Mouse (Mus musculus): ENCODE data around the gene Heca. TPM values are rescaled to one million over a fixed set of nuclear protein-coding genes. Genes with fewer than 3 reads are reported as not detected.

The Heca gene
- polyA plus RNA-seq, 1 experiment from 2014 or later: 4.7 TPM

- Histone ChIP-seq H3K4me3 (ENCODE audit: low read depth, low read length) (no peak overlapping the region), H3K9me3 (replicated peaks; ENCODE audit: control insufficient read depth, low read length) (no peaks in the 10 kb centered on the region), H3K4me1 (ENCODE audit: control insufficient read depth, insufficient read depth, low read length) (no peaks in the 10 kb centered on the region), H3K36me3 (replicated peaks; ENCODE audit: control insufficient read depth, insufficient read depth, low read depth, low read length) (no peaks in the 10 kb centered on the region), H3K27ac (replicated peaks; ENCODE audit: low read depth, low read length) (no peak overlapping the region), H3K4me2 (ENCODE audit: low read depth, low read length) (no peak overlapping the region), H3K27me3 (ENCODE audit: control insufficient read depth, insufficient read depth, low read length) (no peaks in the 10 kb centered on the region), H3K9ac (replicated peaks; ENCODE audit: low read length) (no peak overlapping the region)
- 17% methylated on average over 8 of the region's 8 CpGs for WGBS
- peak; percentile 72 for ATAC-seq (replicated peaks; ENCODE audit: insufficient number of reproducible peaks, low FRiP score, low TSS enrichment, low read depth)
- no peak for DNase-seq (ENCODE audit: low spot score)
Observed at GRCm38 (mm10) chr10:17878002-17878919, 69.6 kb downstream of the Heca start.

DNA sequence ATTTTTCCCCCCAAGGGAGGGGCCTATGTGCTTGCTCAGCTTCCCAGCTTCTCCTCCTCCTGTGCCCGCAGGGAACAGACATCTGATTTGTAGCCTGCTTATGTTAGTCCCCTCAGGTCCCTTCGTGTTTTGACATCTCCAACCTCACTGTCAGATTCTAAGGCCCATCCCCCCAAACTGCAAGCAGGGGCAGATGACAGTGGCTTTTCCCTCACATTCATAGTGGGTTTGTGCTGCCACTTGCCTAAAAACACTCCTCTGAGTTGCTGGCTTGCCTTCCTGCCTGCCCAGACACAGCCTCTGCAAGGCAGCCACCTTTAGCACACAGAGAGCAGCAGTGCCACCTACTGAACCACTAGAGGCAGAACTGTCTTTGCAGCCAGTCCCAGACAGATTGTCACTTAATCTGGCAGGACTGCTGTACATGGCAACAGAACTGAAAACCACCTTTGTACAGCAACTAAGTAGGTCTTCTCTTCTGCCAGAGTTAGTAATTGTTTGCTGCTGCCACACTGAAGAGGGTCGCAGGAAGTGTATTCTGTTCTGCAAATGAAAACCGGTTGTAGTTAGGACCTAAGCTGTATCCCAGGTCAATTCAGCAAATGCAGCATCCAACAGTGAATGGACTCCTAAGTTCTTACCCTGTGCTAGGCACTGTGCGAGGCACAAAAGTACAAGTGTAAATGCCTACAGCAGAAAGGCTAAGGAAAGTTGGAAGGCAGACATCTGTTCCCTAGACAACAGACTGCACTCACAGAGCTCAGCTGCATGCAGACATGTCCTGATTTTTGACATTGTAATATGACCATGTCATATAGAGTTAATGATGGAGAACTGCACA is 77.8 kb downstream of the Heca start:
- H3K27ac ChIP-seq (replicated peaks; ENCODE audit: low read depth, low read length): no peak overlapping the region
- WGBS: 20% methylated on average over 5 of the region's 5 CpGs
- H3K4me3 ChIP-seq (ENCODE audit: low read depth, low read length): no peak overlapping the region
- no peaks in the 10 kb centered on the region for H3K36me3 ChIP-seq (replicated peaks; ENCODE audit: control insufficient read depth, insufficient read depth, low read depth, low read length)
- peak; percentile 78 for DNase-seq (ENCODE audit: low spot score)
- H3K4me1 ChIP-seq (ENCODE audit: control insufficient read depth, insufficient read depth, low read length): no peaks in the 10 kb centered on the region
- H3K9ac ChIP-seq (replicated peaks; ENCODE audit: low read length): no peak overlapping the region
- H3K27me3 ChIP-seq (ENCODE audit: control insufficient read depth, insufficient read depth, low read length): no peaks in the 10 kb centered on the region
- no peak overlapping the region for H3K4me2 ChIP-seq (ENCODE audit: low read depth, low read length)
- H3K9me3 ChIP-seq (replicated peaks; ENCODE audit: control insufficient read depth, low read length): no peaks in the 10 kb centered on the region
- peak; percentile 93 for ATAC-seq (replicated peaks; ENCODE audit: insufficient number of reproducible peaks, low FRiP score, low TSS enrichment, low read depth)

GRCm38 (mm10) chr10:17860701-17861480 is 87.0 kb downstream of the Heca start:
- WGBS: 84% methylated on average over 6 of the region's 6 CpGs
- H3K4me1 ChIP-seq (ENCODE audit: control insufficient read depth, insufficient read depth, low read length): no peaks in the 10 kb centered on the region
- no peak for DNase-seq (ENCODE audit: low spot score)
- no peak overlapping the region for H3K9ac ChIP-seq (replicated peaks; ENCODE audit: low read length)
- H3K27ac ChIP-seq (replicated peaks; ENCODE audit: low read depth, low read length): no peak overlapping the region
- H3K36me3 ChIP-seq (replicated peaks; ENCODE audit: control insufficient read depth, insufficient read depth, low read depth, low read length): no peaks in the 10 kb centered on the region
- no peak overlapping the region for H3K4me2 ChIP-seq (ENCODE audit: low read depth, low read length)
- H3K27me3 ChIP-seq (ENCODE audit: control insufficient read depth, insufficient read depth, low read length): no peaks in the 10 kb centered on the region
- no peak for ATAC-seq (replicated peaks; ENCODE audit: insufficient number of reproducible peaks, low FRiP score, low TSS enrichment, low read depth)
- H3K4me3 ChIP-seq (ENCODE audit: low read depth, low read length): no peak overlapping the region
- no peaks in the 10 kb centered on the region for H3K9me3 ChIP-seq (replicated peaks; ENCODE audit: control insufficient read depth, low read length)

GRCm38 (mm10) chr10:17857647-17858261 is 90.1 kb downstream of the Heca start:
- 83% methylated on average over 9 of the region's 9 CpGs for WGBS
- H3K9me3 ChIP-seq (replicated peaks; ENCODE audit: control insufficient read depth, low read length): no peaks in the 10 kb centered on the region
- no peaks in the 10 kb centered on the region for H3K36me3 ChIP-seq (replicated peaks; ENCODE audit: control insufficient read depth, insufficient read depth, low read depth, low read length)
- H3K9ac ChIP-seq (replicated peaks; ENCODE audit: low read length): no peak overlapping the region
- no peaks in the 10 kb centered on the region for H3K27me3 ChIP-seq (ENCODE audit: control insufficient read depth, insufficient read depth, low read length)
- DNase-seq (ENCODE audit: low spot score): no peak
- H3K4me3 ChIP-seq (ENCODE audit: low read depth, low read length): no peak overlapping the region
- H3K4me1 ChIP-seq (ENCODE audit: control insufficient read depth, insufficient read depth, low read length): no peaks in the 10 kb centered on the region
- no peak overlapping the region for H3K27ac ChIP-seq (replicated peaks; ENCODE audit: low read depth, low read length)
- no peak overlapping the region for H3K4me2 ChIP-seq (ENCODE audit: low read depth, low read length)
- ATAC-seq (replicated peaks; ENCODE audit: insufficient number of reproducible peaks, low FRiP score, low TSS enrichment, low read depth): no peak

DNA sequence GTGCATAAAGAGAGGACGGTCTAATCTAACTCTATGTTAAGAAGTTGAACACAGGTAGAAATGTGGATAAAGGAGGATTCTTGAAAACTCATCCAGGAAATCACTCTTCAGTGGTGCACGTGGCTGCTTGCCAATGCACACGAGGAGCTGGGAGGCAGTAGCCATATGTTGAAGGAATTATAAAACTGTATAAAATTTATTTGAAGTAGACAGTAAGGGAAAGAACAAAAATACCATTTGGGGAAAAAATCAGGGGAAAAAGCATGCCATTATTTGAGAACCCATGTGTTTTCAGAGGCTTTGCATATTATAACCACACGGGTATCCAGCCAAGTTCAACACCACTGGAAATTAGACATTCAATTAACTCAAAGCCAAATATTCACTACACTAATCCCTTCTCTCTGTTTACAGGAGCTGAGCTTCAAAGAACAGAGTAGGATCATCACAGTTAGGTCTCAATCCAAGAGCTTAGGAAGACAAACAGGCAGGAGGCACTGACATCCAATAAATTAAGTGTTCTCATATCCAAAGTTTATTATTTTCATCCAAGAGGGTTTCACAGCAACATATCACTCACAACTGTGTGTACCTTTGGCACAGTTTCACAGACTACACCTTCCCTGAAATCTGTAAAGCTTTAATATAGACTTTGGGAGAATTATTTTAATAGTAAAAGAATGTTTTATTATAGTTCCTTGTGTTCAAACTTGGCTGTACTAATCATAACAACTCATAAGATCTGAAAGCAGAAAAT is 102.9 kb downstream of the Heca start:
- Histone ChIP-seq H3K9me3 (replicated peaks; ENCODE audit: control insufficient read depth, low read length) (no peaks in the 10 kb centered on the region), H3K4me1 (ENCODE audit: control insufficient read depth, insufficient read depth, low read length) (no peaks in the 10 kb centered on the region), H3K27me3 (ENCODE audit: control insufficient read depth, insufficient read depth, low read length) (no peaks in the 10 kb centered on the region), H3K4me2 (ENCODE audit: low read depth, low read length) (no peak overlapping the region), H3K9ac (replicated peaks; ENCODE audit: low read length) (no peak overlapping the region), H3K36me3 (replicated peaks; ENCODE audit: control insufficient read depth, insufficient read depth, low read depth, low read length) (no peaks in the 10 kb centered on the region), H3K27ac (replicated peaks; ENCODE audit: low read depth, low read length) (no peak overlapping the region), H3K4me3 (ENCODE audit: low read depth, low read length) (no peak overlapping the region)
- WGBS: 79% methylated on average over 4 of the region's 4 CpGs
- no peak for ATAC-seq (replicated peaks; ENCODE audit: insufficient number of reproducible peaks, low FRiP score, low TSS enrichment, low read depth)
- no peak for DNase-seq (ENCODE audit: low spot score)

DNA sequence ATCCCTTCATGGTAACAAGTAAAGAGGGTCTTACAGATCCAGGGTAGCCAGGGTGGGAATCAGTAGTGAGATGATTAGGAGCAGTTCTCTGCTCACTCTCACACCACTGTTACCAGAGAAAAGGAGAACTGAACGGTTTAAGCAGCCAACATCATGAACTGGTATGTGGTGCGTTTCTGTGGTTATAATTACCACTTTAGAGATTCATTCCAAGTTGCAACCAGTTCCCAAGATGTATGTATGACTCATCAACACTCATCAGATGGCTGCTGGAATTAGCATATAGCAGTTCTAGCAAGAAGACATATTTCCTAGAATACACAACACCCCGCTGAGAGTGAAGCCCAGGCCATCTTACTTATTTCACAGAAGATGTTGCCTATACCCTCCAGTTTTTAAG is 105.8 kb downstream of the Heca start:
- no peak overlapping the region for H3K27ac ChIP-seq (replicated peaks; ENCODE audit: low read depth, low read length)
- no peaks in the 10 kb centered on the region for H3K27me3 ChIP-seq (ENCODE audit: control insufficient read depth, insufficient read depth, low read length)
- no peak overlapping the region for H3K4me3 ChIP-seq (ENCODE audit: low read depth, low read length)
- H3K9me3 ChIP-seq (replicated peaks; ENCODE audit: control insufficient read depth, low read length): no peaks in the 10 kb centered on the region
- no peaks in the 10 kb centered on the region for H3K36me3 ChIP-seq (replicated peaks; ENCODE audit: control insufficient read depth, insufficient read depth, low read depth, low read length)
- ATAC-seq (replicated peaks; ENCODE audit: insufficient number of reproducible peaks, low FRiP score, low TSS enrichment, low read depth) (no peak), DNase-seq (ENCODE audit: low spot score) (no peak)
- no peak overlapping the region for H3K9ac ChIP-seq (replicated peaks; ENCODE audit: low read length)
- H3K4me1 ChIP-seq (ENCODE audit: control insufficient read depth, insufficient read depth, low read length): no peaks in the 10 kb centered on the region
- no peak overlapping the region for H3K4me2 ChIP-seq (ENCODE audit: low read depth, low read length)
- WGBS: 88% methylated on average over 3 of the region's 3 CpGs

DNA sequence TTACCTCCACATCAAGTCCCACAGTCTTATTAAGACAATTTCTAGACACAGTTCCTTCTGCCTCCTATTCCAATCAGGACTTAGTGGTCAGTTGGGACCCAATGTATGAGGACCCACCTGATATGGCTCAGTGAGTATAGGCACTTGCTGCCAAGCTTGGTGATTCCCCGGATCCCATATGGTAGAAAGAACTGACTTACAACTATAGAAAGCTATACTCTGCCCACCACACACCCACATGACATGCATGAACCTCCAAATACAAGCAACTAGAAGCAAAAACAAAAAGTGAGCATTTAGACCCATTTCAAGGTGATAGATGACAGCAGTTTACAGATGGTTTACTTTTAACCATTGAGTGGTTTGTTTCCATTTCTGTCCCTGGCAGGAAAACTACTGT is 111.6 kb downstream of the Heca start:
- Histone ChIP-seq H3K4me1 (ENCODE audit: control insufficient read depth, insufficient read depth, low read length) (no peaks in the 10 kb centered on the region), H3K9me3 (replicated peaks; ENCODE audit: control insufficient read depth, low read length) (no peaks in the 10 kb centered on the region), H3K9ac (replicated peaks; ENCODE audit: low read length) (no peak overlapping the region), H3K27me3 (ENCODE audit: control insufficient read depth, insufficient read depth, low read length) (no peaks in the 10 kb centered on the region), H3K4me2 (ENCODE audit: low read depth, low read length) (no peak overlapping the region), H3K36me3 (replicated peaks; ENCODE audit: control insufficient read depth, insufficient read depth, low read depth, low read length) (no peaks in the 10 kb centered on the region), H3K4me3 (ENCODE audit: low read depth, low read length) (no peak overlapping the region), H3K27ac (replicated peaks; ENCODE audit: low read depth, low read length) (no peak overlapping the region)
- DNase-seq (ENCODE audit: low spot score) (no peak), ATAC-seq (replicated peaks; ENCODE audit: insufficient number of reproducible peaks, low FRiP score, low TSS enrichment, low read depth) (no peak)
- WGBS: 100% methylated on average over 1 of the region's 1 CpGs
